Mouse (Mus musculus): ENCODE data around the gene Sdhb.

GRCm38 (mm10) chr4:140993846-140994245, 32.8 kb downstream of the Sdhb start:
- TF ChIP-seq CTCF (IDR thresholded peaks at IDR 0.05; ENCODE audit: control insufficient read depth, insufficient read depth, low read length) (no peak), POLR2A (IDR thresholded peaks at IDR 0.05; ENCODE audit: borderline replicate concordance, control insufficient read depth, low read depth, low read length) (no peak)
